Mouse (Mus musculus) erythroblast, embryonic 14.5 days (primary cell): ENCODE data around the gene Abca1. TPM values are rescaled to one million over a fixed set of nuclear protein-coding genes. Genes with fewer than 3 reads are reported as not detected.

Experiments used
- H3K27me3 ChIP-seq: 2 replicates; pipeline ENCODE4 v1.6.1; 2012; ENCODE audit warnings: inconsistent platforms; ENCODE audit not compliant: control insufficient read depth
- H3K36me3 ChIP-seq: 2 replicates; pipeline ENCODE4 v1.6.1; 2012; ENCODE audit warnings: mild to moderate bottlenecking, inconsistent platforms; ENCODE audit not compliant: control insufficient read depth
- H3K4me1 ChIP-seq: 2 replicates; pipeline ENCODE4 v1.6.1; 2012; ENCODE audit warnings: inconsistent platforms; ENCODE audit not compliant: control insufficient read depth
- H3K4me3 ChIP-seq: replicated peaks from 2 replicates; pipeline ENCODE3; 2012; ENCODE audit warnings: moderate library complexity, mild to moderate bottlenecking, inconsistent platforms
- H3K9me3 ChIP-seq: 2 replicates; pipeline ENCODE4 v1.6.1; 2012; ENCODE audit warnings: low read length, inconsistent platforms, mixed read lengths; ENCODE audit not compliant: control insufficient read depth
- GATA1 ChIP-seq: IDR thresholded peaks from 2 replicates; pipeline ENCODE4 v1.6.1; 2012; ENCODE audit warnings: low read length, inconsistent platforms, mixed read lengths
- TAL1 ChIP-seq: IDR thresholded peaks from 3 replicates; pipeline ENCODE4 v1.6.1; 2012; ENCODE audit warnings: low read length, inconsistent platforms, mixed read lengths
- polyA plus RNA-seq: library from polyadenylated mRNA; stranded (reverse); fragments of >175 nt; gene quantifications from 2 replicates; pipeline ENCODE4 v1.2.3, GENCODE M21; 2012

The Abca1 gene
- polyA plus RNA-seq, 1 experiment: 0.01 TPM

DNA sequence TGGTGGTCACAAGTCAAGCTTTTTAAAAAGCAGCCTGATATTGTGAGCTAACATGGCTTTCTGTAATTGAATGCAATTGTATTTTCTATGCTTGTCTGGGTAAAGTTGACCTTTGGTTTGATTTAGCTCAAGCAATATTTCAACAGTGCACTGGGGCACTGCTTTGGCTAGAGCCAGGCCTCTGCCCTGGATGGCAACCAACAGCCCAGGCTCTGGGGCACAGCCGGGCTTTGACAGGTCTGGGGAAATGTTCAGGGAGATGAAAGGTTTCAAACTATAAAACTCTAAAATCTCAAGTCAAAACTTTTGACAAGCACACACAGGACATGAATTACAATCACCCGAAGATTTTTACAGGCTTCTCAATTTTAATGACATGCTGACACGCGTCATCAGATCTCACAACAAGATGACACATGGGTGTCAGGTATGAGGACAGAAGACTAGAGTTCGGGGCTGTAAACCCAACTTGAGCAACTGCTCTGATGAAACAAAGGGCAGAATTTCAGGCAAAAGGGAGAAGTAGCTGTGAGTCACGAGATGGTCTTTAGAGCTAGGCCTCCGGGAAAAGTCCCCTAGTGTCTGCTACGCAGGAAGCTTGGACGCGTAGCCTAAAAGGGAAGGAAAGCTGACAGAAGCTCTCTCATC lies 39.5 kb downstream of the Abca1 start:
- Histone ChIP-seq H3K4me1 (peaks cover 22% of the 10 kb centered on the region), H3K27me3 (no peaks in the 10 kb centered on the region), H3K4me3 (no peak overlapping the region), H3K9me3 (no peaks in the 10 kb centered on the region), H3K36me3 (peaks cover 2% of the 10 kb centered on the region; the same call in 1 of the 2 replicates)
- TF ChIP-seq TAL1 (no peak), GATA1 (no peak)

GRCm38 (mm10) chr4:53118643-53119042 lies 41.1 kb downstream of the Abca1 start:
- TF ChIP-seq GATA1 (no peak), TAL1 (no peak)
- peaks cover 22% of the 10 kb centered on the region for H3K4me1 ChIP-seq
- no peak overlapping the region for H3K4me3 ChIP-seq
- H3K27me3 ChIP-seq: no peaks in the 10 kb centered on the region
- H3K9me3 ChIP-seq: no peaks in the 10 kb centered on the region
- H3K36me3 ChIP-seq: peaks cover 2% of the 10 kb centered on the region; the same call in 1 of the 2 replicates

- Histone ChIP-seq H3K9me3 (no peaks in the 10 kb centered on the region), H3K36me3 (peaks cover 5% of the 10 kb centered on the region; the same call in 1 of the 2 replicates), H3K4me3 (no peak overlapping the region), H3K27me3 (no peaks in the 10 kb centered on the region), H3K4me1 (peaks cover 22% of the 10 kb centered on the region)
- TF ChIP-seq GATA1: no peak
- no peak for TF ChIP-seq TAL1
Observed at GRCm38 (mm10) chr4:53117610-53118009, 42.1 kb downstream of the Abca1 start.

DNA sequence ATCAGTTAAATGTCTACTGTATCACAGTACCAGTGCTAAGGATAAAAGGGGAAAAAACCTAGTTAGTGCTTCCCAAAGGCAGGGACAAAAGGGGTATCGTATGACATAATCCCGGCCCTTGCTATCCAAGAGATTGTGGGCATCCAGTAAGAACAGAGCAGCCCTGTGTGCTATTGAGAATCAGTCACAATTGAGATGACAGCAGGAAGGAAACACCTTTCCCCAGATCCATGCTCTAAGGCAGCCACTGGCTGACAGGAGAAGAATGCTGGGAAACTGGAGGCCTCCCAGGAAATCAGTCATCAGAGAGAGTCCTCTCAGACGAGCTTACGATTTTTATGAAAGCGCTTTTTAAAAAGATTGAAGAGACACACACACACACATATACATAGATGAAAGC lies 42.6 kb downstream of the Abca1 start:
- Histone ChIP-seq H3K4me1 (peaks cover 18% of the 10 kb centered on the region), H3K9me3 (no peaks in the 10 kb centered on the region), H3K36me3 (peaks cover 5% of the 10 kb centered on the region; the same call in 1 of the 2 replicates), H3K27me3 (no peaks in the 10 kb centered on the region), H3K4me3 (no peak overlapping the region)
- TF ChIP-seq GATA1 (no peak), TAL1 (no peak)

- TF ChIP-seq TAL1: no peak
- TF ChIP-seq GATA1: no peak
- Histone ChIP-seq H3K4me1 (peaks cover 9% of the 10 kb centered on the region), H3K27me3 (no peaks in the 10 kb centered on the region), H3K36me3 (peaks cover 5% of the 10 kb centered on the region; the same call in 1 of the 2 replicates), H3K9me3 (no peaks in the 10 kb centered on the region), H3K4me3 (no peak overlapping the region)
Observed at GRCm38 (mm10) chr4:53115866-53116265, 43.8 kb downstream of the Abca1 start.

DNA sequence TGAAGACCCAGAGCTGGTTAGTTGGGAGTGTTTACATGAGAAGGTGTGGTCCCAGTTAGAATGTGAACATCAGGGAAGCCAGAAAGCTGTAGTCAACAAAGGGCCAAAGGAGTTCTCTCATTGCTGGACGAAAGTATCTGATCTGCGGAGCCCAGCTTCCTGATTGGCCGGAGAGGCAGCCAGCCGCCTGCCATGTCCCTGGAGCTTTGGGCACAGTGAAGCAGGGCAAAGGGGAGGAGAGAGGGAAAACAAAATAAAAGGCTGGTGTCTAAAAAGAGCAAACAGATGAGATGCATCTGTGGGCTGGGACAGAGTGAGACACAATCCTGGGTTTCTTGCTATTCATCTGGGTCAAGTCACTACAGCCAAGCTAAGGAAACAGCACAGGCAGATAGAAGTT lies 44.3 kb downstream of the Abca1 start:
- Histone ChIP-seq H3K9me3 (no peaks in the 10 kb centered on the region), H3K36me3 (peaks cover 5% of the 10 kb centered on the region; the same call in 1 of the 2 replicates), H3K4me1 (peaks cover 4% of the 10 kb centered on the region), H3K4me3 (no peak overlapping the region), H3K27me3 (no peaks in the 10 kb centered on the region)
- TF ChIP-seq GATA1 (no peak), TAL1 (no peak)

DNA sequence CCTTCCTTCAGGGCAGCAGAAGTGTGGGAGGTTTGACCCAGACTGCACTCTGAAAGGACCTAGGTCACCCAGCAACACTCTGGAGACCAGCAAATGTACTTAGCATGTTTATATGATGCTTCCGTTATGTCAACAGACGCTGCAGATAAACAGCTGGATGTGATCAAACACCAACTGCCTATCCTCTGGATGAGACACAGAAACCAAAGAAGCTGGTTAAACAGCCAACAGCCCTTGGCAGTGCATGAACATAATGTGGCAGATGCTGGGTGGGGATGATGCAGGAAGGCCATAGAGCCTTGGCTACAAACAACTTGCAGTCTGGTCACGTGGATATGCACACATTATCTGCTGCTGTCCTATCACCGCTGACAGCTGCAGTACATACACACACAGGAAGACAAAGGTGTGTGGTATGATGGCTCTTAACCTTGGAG lies 47.8 kb downstream of the Abca1 start:
- Histone ChIP-seq H3K27me3 (no peaks in the 10 kb centered on the region), H3K9me3 (no peaks in the 10 kb centered on the region), H3K4me1 (peaks cover 3% of the 10 kb centered on the region), H3K4me3 (no peak overlapping the region), H3K36me3 (peaks cover 5% of the 10 kb centered on the region; the same call in 1 of the 2 replicates)
- TF ChIP-seq TAL1: no peak
- no peak for TF ChIP-seq GATA1

DNA sequence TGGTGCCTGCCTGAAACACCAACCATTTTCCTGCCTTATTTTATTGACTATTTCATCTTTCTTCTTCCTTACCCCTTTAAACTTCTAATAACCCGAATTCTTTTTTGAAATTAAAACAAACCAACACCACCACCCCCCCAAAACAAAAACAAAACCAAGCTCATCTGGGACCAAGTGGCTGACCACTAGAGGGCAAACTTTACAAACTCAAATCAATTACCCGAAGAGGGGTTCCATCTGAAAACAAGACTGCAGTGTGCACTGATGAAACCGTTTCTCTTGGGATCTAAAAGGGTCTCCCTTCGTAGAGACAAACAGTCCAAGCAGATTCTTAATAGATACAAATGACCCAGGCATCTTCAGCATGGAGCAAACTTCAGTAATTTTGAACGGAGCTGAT lies 49.3 kb downstream of the Abca1 start:
- Histone ChIP-seq H3K4me3 (no peak overlapping the region), H3K4me1 (peaks cover 3% of the 10 kb centered on the region), H3K9me3 (no peaks in the 10 kb centered on the region), H3K27me3 (no peaks in the 10 kb centered on the region), H3K36me3 (peaks cover 5% of the 10 kb centered on the region; the same call in 1 of the 2 replicates)
- no peak for TF ChIP-seq TAL1
- TF ChIP-seq GATA1: no peak

DNA sequence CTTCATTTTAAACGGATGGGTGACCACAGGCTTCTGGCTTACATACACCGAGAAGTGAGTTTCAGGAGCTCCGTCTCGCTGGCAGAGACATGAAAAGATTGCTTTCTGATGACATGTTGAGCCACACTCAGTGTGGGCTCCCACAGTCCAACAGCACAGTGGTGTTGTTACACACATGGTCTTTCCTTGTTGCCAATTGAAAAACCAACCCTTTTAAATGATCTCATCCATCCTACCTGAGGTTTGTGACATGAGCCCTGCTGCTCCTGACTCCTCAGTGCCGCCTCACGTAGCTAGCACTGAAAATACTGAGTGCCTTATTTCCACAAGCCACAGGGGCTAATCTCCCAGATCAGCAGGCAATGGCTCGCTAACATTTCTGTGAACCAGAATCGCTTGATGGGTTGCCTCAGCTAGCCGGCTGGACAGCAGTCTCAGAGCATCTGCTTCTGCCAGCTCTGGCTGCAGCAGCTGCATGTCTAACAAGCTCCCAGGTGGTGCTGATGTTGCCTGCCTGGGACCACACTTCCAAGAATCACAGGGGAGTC lies 50.2 kb downstream of the Abca1 start:
- Histone ChIP-seq H3K9me3 (no peaks in the 10 kb centered on the region), H3K36me3 (peaks cover 5% of the 10 kb centered on the region; the same call in 1 of the 2 replicates), H3K4me3 (no peak overlapping the region), H3K4me1 (peaks cover 3% of the 10 kb centered on the region), H3K27me3 (no peaks in the 10 kb centered on the region)
- TF ChIP-seq TAL1 (no peak), GATA1 (no peak)

- no peaks in the 10 kb centered on the region for H3K27me3 ChIP-seq
- H3K4me3 ChIP-seq: no peak overlapping the region
- peaks cover 3% of the 10 kb centered on the region for H3K4me1 ChIP-seq
- TF ChIP-seq TAL1 (no peak), GATA1 (no peak)
- H3K9me3 ChIP-seq: no peaks in the 10 kb centered on the region
- H3K36me3 ChIP-seq: peaks cover 2% of the 10 kb centered on the region; the same call in 1 of the 2 replicates
Observed at GRCm38 (mm10) chr4:53108194-53108593, 51.5 kb downstream of the Abca1 start.
